Mouse (Mus musculus) kidney, postnatal 36 days (tissue): ENCODE measurements around the gene Suds3.

Experiments used
- DNase-seq, 2 experiments: peaks; one replicate each; pipeline ENCODE4 v3.0.0; 2021 to 2022; ENCODE audit warnings: mixed read lengths in 2 of 2

Suds3 gene

DNA sequence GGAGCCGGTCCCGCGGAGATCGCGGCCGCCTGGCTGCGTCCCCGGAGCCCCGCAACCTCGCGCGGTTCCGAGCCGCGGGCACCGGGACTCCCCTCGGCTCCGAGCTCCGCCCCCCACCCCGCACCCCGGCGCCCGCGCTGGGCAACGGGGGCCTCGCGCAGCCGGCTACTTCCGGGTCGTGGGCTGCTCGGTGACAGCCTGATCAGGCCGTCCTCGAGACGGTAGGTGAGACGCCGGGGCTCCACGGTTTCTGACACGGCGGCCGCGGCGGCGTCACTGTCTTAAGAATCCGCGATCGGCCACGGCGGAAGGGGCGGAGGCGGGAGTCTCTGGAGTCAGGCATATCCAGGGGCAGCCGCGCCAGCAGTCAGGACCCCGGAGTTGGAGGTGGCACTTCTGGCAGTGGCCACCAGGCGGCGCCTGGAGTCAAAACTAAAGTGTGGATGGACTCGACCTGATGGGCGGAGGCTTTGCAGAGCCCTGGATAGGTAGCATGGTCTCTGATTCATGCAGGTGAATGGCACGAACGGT lies at the start of gene Suds3:
Gene Suds3, minus strand, starts transcription at position 278 of the 531 bp plus-strand sequence.
- peak; percentile 96 to 97 for DNase-seq

DNA sequence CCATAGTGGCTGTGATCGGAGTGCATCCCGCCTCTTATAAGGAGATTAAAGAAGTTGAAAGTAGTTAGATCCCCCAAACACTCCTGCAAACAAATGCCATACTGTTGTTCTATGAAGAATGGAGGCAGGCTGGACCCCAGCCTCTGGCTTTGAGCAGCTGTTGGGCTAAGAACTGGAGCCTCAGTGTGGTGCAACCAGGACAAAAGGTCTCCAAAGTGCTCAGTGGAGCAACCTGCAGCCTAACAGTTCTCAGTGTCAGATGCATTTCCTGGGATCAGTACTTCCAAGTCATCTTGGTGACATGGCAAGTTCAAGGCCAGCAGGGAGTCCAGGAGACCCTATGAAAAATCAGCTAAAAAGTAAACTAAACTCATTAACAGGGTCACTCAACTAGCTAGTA lies 49.0 kb upstream of the Suds3 start:
- DNase-seq, result no peak

DNA sequence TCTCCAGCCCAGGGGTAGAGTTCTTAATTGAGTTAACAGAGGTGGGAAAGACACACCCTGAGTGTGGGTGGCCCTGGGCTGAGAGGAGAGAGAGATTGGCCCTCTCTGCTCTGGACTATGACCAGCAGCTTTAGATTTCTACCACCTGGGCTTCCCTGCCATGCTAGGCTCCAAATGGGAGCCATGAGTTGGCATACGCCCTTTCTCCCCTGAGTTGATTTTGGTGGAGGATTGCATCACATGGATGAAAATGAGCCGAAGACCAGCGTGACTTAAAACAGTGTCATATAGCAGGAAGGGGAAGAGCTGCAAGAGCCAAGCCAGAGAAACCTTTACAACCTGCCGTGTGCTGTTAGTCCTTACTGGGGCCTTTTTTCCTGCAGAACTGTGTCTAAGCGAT lies 48.6 kb upstream of the Suds3 start:
- no peak for DNase-seq

DNA sequence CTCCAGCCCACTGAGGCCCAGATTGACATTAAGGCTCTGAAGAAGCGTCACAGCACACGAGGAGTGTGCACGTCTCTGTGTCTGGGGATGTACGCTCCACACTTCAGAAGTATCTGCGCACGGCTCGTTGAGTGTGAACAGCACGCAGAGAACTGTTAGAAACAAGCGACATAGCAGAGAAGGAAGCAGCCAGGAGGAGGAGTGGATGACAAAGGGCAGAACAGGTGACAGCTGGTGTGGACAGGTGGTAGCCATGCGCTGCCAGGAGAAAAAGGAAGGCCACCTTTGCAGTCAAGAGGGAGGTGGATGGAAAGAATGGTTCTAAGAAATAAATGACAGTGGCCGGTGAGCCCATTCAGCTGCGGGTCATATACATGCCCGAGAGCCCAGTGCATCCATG lies 47.9 kb upstream of the Suds3 start:
- no peak for DNase-seq

DNA sequence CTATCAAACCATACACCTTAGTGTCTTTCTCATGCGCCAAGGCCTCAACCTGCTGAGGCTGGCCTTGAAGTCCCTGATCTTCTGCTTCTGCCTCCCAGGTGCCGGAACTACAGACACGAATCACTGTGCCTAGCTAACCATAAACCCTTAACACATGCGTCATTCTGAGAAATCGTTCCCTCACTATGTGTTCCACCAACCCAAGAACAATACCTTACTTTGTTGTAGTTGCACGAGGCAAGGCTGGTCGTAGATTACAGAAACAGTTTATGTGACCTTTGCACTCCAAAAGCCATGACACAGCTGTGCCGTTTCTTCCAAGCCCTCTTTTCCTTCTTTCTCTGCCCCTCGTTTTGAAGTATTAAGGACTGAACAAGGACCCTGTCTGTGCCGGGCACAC lies 44.6 kb upstream of the Suds3 start:
- DNase-seq, result peak in 1 of 2 experiments; percentile 18

DNA sequence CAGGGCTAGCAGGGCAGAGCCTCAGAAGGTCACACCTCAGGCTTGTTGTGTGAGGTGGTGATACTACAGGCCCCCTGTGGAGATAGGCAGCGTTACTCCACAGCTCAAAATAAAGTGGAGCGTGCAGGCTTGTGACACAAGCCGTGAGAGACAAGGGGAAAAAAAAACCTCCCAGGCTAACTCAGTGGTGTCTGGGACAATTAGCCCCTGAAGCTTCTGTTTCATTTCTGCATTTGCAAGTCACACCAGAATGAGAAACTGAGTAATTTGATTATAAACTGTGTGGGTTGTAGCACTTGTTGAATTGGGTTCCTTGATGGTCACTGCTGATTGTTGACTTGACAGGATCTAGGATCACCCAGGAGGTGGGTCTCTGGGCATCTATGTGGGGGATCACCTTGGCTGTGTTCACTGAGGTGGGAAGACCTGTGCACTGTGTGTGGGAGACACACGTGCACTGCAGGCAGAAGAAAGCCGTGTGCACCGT lies 43.9 kb upstream of the Suds3 start:
- no peak for DNase-seq

DNA sequence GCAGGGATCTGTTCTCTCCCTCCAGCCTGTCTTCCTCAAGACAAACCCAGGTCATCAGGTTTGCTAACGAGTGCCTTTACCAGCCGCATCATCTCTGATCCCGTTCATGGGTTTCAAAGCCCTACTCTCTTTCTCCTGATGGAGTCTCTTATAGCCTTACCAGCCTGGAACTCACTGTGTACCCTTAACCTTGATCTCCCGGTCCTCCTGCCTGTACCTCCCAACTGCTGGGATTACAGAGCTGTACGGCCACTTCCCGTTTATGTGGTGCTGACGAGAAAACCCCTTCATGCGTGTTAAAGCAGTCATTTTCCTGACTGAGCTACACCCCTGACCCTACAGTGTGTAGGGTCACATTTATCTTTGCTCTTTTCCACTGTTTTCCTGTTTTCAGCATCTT lies 43.4 kb upstream of the Suds3 start:
- DNase-seq, result no peak

DNA sequence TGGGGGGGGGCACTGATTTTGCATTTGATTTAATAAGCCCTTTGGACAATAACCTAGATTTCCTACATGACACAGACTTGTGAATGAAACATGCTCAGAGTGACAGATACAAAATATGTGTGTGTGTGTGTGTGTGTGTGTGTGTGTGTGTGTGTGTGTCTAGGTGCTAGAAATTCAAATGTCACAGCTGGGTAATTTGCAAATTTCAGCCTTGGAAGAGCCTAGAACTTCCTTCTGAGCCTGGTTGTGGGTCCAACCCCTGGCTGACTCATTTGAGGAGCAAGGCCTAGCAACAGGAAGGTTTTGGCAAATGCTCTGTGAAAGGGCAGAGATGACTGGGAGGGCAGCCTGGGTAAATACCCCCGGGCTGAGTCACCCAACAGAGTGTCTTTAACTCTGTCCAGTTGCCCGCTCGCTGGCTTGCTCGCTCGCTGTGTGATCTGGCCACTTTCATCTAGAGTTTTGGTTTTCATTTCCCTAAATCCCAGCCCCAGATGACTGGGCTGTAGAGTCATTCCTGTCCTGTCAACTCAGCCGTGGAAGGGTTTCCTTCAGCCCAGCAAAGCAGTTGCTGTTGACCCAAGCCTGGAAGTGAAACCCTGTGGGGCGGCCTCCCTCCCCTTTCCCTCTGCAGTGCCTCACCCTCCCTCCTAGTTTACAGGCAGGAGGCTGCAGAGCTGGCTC lies 42.6 kb upstream of the Suds3 start:
- DNase-seq, result peak; percentile 38 to 51

DNA sequence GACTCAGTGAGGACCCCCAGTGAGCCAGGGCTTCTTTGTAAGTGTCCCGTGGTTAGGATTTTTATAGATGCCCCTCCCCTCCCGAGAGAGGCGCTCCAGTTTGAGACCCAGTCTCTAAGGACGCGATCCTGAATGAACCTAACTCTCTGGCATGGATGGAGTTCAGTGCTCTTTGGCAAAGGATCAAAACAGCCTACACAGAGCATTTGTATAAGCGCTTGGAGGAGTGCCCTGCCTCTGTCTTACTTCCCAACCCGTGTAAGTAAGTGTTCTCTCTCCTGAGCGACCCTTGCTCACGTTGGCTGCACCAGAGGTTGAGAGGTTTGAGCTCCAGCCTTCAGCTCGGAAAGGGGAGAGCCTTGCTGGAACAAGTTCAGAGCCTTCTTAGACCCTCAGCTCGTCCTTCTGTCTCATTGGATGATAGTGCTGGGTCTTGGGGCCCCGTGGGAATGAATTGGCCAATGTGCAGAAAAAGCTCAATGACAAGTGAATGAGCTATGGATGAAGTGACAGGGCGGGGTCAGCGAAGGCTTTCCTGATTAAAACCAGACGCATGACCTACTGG lies 37.7 kb upstream of the Suds3 start:
- DNase-seq, result peak; percentile 38 to 51

DNA sequence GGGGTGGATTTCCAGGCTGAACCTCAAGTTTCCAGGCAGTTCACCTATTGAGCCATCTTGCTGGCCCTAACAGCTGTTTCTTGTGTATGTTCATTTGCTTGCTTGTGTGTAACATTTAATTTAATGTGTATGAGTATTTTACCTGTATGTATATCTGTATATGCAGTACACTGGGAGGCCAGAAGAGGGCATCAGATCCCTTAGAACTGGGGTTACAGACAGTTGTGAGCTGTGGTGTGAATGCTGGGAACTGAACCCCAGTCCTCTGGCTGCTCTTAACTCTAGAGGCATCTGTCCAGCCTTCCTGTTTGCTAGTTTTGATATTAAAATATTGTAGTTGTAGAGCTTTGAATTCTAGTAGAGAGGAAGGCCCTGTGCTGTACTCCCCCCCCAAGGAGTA lies 37.0 kb upstream of the Suds3 start:
- DNase-seq, result no peak

DNA sequence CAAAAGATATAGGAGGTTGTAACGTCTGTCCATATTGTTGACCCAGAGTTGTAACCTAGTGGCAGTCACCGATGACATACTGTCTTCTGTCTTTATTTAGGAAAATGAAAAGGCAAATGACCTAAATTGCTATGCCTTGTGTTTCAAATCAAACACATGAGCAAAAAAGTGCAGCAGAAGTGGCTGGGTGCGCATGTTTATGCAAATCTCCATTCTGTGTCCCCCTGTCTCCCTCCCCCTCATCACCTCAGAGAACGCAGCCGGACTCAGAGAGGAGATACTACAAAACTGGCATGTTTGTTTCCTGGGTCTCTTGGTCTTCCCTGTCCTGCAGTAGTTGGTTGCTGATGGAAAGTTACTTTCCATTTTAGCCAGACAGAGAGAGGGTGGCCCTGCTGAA lies 34.2 kb upstream of the Suds3 start:
- no peak for DNase-seq

DNA sequence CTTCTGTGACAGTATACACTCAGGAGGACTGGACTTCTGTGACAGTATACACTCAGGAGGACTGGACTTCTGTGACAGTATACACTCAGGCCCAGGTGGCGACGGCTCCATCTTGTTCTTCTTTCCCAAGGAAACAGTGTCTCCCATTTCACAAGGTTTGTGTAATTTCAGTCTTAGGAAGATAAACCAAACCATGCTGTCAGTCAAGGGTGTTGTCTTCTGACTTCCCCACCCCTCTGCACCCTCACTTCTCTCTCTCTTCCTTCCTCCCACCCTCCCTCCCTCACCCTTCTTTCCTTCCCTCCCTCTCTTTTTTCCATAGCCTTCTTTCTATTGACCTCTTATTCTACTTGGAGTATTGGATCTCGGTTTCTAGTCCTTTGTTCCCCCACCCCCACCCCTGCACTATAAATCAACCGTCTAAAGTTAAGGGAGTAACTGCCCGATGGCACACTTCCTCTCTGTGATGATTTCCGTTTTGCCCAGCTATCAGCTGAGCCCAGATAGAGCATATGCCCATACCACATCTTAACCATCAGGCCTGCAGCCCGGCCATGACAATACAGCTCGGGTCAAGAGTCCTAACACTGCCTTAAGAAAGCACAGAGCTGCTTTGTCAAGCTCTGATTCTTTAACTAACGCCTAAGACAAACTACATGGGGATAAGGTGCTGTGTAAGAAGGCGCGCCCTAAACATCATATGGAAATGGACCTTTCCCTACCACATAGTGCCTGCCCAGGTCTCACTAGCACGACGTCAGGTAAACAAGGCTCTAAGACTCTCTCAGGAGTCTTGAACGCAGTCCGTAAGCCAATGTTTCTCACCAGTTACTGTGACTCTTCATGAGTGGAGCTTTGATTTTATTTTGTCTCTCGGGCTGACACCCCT lies 33.4 kb upstream of the Suds3 start:
- no peak for DNase-seq

DNA sequence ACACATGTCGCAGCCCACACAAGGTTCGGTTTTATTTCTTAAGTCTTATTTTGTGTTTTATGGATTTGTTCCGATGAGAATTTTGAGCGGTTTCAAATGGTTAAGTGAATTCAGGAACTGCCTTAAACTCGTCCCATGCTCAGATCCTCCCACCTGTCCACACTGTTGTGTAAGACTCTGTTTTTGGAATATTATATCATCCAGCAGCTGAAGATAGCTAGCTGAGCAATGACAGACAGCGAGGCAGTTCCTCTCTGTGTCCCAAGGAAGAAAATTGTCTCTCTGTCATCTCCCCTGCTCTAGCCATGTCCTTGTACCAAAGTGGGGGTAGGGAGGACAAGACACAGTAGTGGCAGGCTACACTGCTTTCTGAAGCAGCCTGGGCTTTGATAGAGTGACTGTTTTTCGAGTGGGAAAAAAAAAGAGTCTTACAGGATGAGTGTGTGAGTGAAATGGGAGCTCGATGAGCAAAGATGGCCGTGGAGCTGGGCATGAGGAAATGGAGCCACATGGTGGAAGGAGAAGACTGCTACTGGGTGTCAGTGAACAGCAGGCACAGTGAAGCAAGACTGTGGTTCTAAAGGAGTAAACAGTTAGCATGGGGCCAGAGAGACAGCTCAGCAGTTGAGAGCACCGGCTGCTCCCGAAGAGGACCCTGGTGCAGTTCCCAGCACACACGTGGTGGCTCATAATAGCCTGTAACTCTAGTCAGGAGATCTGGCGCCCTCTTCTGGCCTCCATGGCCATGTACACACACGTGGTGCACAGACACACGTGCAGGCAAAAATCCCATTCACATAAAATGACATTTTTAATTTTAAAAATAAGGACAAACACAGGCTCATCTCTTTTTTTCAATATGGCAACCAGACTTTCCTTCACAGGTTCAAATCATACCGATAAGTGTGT lies 31.5 kb upstream of the Suds3 start:
- no peak for DNase-seq

DNA sequence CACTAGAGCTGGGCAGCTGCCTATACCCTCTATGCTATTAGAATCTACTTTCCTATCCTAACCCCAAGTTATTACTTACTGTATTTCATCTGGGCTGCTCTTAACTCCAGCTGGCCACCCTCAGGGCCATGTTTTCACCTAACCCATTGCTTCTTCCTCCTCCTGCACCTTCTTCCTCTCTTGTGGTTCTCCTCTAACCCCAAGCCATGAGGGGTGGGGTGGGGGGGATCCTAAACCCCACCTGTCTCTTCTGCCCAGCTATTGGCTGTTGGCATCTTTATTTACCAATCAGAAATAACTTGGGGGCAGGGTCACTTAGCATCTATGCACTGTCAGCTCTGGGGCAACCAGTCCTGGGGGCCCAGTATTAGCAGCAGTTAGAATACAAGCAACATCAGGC lies 30.3 kb upstream of the Suds3 start:
- no peak for DNase-seq

DNA sequence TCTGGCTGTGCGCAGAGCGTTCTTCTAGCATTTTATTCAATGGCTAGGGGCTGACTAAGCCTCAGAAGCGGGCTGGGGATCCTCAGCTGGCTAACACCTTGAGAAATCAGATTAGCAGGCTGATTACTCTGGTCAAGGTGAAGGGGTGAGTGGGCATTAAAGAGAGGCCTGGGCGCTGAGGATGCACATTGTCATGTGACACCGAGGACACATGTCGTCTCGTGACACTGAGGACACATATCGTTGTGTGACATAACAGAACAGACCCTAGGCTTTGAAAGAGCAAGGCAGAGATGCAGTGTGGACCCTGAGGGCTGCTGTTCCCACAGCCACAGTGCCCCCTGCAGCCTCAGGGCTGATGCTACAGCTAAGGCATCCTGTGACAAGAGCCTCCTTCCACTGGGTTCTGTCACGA lies 27.8 kb upstream of the Suds3 start:
- DNase-seq, result peak in 1 of 2 experiments; percentile 67

DNA sequence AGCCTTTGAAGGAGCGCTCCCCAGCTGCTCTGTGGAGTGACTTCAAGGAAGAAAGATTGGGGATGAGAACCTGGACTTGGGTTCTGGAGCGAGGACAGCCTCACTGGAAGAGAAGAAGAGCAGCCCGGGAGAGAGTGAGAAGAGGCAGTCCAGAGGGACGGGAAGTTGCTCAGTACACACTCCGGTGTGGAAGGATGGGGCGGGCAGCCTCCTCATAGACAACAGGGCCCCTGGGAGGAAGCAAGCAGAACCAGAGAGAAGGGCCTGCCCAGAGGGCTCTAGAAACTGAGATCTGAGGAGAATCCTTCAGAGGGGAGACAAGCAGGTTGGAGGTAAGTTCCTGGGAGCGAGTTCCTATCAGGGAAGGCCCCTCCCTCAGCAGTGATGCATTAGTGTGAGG lies 24.5 kb upstream of the Suds3 start:
- no peak for DNase-seq

DNA sequence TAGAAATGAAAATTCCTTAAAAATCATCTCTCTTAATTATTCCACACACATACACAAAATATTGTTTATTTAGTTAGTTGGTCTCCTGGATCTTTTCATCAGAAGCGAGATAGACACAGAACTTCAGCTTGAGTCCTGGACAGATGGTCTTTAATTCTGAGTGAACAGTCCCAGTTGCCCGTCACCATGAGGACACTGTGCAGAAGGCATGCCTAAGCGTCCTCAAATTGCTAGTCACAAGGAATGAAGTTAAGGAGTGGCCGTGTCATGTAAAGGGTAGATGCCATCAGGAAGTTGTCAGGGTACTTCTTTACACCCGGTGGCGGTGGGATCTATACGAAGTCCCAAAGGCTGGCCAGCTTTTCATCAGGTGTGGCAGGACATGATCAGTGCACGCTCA lies 23.9 kb upstream of the Suds3 start:
- DNase-seq, result no peak

DNA sequence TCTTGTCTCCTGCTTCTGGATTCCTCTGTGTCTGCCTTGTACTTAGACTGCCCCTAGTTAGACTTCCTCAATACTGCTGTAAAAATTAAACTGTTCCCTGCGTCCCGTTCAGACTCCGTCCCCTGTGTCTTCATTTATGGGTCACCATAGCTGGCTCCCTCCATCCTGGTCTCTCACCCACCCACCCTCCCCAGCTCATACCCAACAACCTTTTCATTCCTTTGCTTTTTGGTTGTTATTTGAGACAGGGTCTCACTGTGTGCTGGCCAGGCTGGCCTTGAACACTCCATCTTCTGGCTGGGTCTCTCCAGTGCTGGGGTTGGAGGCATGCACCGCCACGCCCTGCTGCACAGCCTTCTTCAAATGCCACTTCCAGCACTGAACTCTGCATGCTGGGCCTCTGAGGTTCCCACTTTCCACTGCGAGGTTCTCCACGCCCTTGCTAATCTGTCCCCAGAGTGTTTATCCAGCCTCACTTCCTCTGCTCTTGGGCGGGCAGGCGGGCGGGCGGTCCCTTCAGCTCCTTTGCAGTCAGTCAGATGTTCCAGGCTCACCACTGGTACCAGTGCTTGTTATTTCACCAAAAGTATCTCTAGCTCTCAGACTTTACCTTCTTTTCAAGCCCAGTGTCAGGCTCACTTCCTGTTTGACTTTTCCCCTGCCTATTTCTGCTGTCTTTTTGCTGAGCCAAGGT lies 22.5 kb upstream of the Suds3 start:
- DNase-seq, result no peak

DNA sequence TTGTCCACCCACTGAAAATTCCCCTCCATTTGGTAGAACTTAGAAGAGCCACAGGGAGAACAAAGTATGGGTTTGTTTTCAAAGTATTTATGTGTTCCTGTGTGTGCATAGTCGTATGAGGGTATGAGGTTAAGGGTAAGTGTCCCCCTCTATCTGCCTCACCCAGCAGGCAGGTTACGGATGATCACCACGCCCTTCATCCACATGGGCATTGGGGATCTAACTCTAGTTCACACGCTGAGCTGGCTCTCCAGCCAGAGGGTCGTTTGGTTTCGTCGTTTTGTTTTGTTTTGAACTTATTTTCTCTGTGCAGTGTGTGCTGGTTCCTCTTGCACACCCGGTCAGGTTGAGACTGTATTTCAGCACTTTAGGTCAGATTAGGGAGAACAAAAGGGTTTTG lies 21.7 kb upstream of the Suds3 start:
- no peak for DNase-seq

DNA sequence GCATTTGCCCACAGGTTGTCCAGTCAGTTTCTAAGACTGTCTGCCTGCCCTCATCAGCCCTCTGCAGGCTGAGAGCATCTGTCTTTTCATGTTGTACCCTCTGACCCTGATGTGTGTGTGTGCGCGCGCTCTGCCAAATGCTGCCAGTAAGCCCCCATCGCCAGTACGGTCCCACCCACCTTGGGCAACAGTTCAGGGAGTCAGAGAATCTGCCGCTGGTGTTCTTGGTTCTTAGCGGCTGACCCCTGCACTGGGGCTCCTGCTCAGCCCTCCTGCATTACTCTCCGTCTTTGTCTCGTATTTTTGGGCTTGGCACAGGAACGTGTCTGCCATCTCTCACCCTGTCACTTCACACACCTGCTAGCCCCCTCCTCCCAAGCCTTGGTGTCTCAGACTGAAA lies 21.1 kb upstream of the Suds3 start:
- DNase-seq, result no peak

DNA sequence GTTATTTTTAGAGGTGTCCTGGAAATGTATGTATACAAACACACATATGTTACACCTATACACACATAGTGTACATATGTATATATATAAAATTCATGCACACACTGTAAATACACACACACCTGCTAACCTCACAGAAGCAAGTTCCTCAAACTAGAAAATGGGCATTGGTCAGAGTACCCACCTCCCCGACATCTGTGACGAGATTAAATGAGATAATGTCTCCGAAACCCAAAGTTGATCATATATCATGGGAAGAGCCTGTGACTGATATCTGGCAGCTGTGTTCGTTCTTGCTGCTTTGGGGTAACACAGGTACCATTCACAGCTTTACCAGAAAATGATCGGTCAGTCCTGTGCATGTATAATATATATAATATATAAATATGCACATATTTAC lies 20.7 kb upstream of the Suds3 start:
- no peak for DNase-seq

DNA sequence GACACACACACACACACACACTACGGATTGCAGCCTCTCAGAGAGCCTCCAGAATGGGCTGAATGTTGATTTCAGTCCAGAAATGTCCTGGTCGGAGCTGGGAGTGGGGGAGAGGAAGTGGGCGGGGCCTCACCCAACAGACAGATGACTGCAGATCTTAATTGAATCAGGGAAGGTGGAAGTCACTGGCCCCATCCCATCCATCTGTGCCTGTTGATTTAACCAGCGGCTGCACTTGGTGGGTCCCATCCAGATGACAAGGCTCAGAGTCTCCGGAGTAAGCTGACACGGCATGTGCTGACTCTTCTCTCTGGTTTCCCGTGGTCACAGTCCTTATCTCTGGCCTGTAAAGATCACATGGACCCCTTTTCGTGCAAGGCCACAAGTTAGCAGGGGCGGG lies 20.0 kb upstream of the Suds3 start:
- peak; percentile 46 to 68 for DNase-seq
